Mouse (Mus musculus) stomach, embryonic 16.5 days (tissue): ENCODE data around the gene Baiap2. TPM values are rescaled to one million over a fixed set of nuclear protein-coding genes. Genes with fewer than 3 reads are reported as not detected.

ENCODE experiments used
- ATAC-seq: fragments of 200-750 bp; cut with Nextera tagmentation; 2 replicates; pipeline ENCODE4 v1.8.0; 2017; ENCODE audit warnings: moderate number of reproducible peaks, moderate TSS enrichment; ENCODE audit not compliant: insufficient read depth, low FRiP score
- H3K27ac ChIP-seq: fragments of 300-500 bp; sonication (generic); 2 replicates; pipeline ENCODE4 v1.5.1; 2014; ENCODE audit warnings: low read length
- H3K27me3 ChIP-seq: fragments of 300-500 bp; sonication (generic); 2 replicates; pipeline ENCODE4 v1.6.1; 2014; ENCODE audit warnings: low read length, control low read depth, mixed read lengths; ENCODE audit not compliant: control insufficient read depth, insufficient read depth
- H3K36me3 ChIP-seq: fragments of 300-500 bp; sonication (generic); 2 replicates; pipeline ENCODE4 v1.6.1; 2014; ENCODE audit warnings: low read length; ENCODE audit not compliant: control insufficient read depth, insufficient read depth
- H3K4me1 ChIP-seq: fragments of 300-500 bp; sonication (generic); 2 replicates; pipeline ENCODE4 v1.6.1; 2014; ENCODE audit warnings: low read length, control low read depth, mixed read lengths; ENCODE audit not compliant: control insufficient read depth, insufficient read depth
- H3K4me2 ChIP-seq: fragments of 300-500 bp; sonication (generic); 2 replicates; pipeline ENCODE4 v1.6.1; 2014; ENCODE audit warnings: low read depth, low read length, mixed read lengths
- H3K4me3 ChIP-seq: fragments of 300-500 bp; sonication (generic); replicated peaks from 2 replicates; pipeline ENCODE4 v1.5.1; 2014; ENCODE audit warnings: mild to moderate bottlenecking, low read length
- H3K9ac ChIP-seq: fragments of 300-500 bp; sonication (generic); 2 replicates; pipeline ENCODE4 v1.6.1; 2014; ENCODE audit warnings: low read length
- H3K9me3 ChIP-seq: fragments of 300-500 bp; sonication (generic); replicated peaks from 2 replicates; pipeline ENCODE4 v1.6.1; 2016; ENCODE audit warnings: low read length, control low read depth; ENCODE audit not compliant: control insufficient read depth
- WGBS: fragments of 180-500 bp; shearing (Covaris S2); extraction: QIAGEN DNeasy Blood & Tissue Kit; methylation state at CpG from one replicate; pipeline ENCODE4 v1.1.7; 2014; 5-methylcytosine and 5-hydroxymethylcytosine counted together
- polyA plus RNA-seq: library from polyadenylated mRNA; unstranded; fragments of >200 nt; fragmentation: Nextera tagmentation; extraction: Ambion mirVana; gene quantifications from 2 replicates; pipeline ENCODE4 v1.2.1, GENCODE M21; 2015

The Baiap2 gene
- polyA plus RNA-seq, 1 experiment from 2014 or later, result 41.4 TPM

GRCm38 (mm10) chr11:120002634-120003220 is 60.2 kb downstream of the Baiap2 start:
- Histone ChIP-seq H3K36me3 (0 out of 2 replicates have a peak, but pooled peaks cover 3% of the 10 kb centered on the region), H3K9ac (no peak overlapping the region), H3K9me3 (no peaks in the 10 kb centered on the region), H3K4me1 (no peaks in the 10 kb centered on the region), H3K4me3 (no peak overlapping the region), H3K27ac (no peak overlapping the region), H3K4me2 (no peak overlapping the region), H3K27me3 (no peaks in the 10 kb centered on the region)
- no peak for ATAC-seq
- 92% methylated on average over 7 of the region's 7 CpGs for WGBS

GRCm38 (mm10) chr11:120005434-120006317 is 63.1 kb downstream of the Baiap2 start:
- WGBS, result 82% methylated on average over 18 of the region's 18 CpGs
- H3K9me3 ChIP-seq, result no peaks in the 10 kb centered on the region
- no peak overlapping the region for H3K27ac ChIP-seq
- no peak for ATAC-seq
- no peak overlapping the region for H3K4me3 ChIP-seq
- no peak overlapping the region for H3K4me2 ChIP-seq
- H3K36me3 ChIP-seq, result no peaks in the 10 kb centered on the region
- no peak overlapping the region; the same call in 1 of the 2 replicates for H3K9ac ChIP-seq
- H3K27me3 ChIP-seq, result no peaks in the 10 kb centered on the region
- no peaks in the 10 kb centered on the region for H3K4me1 ChIP-seq

GRCm38 (mm10) chr11:120007496-120008080 is 65.0 kb downstream of the Baiap2 start:
- no peak overlapping the region for H3K4me2 ChIP-seq
- no peak overlapping the region for H3K4me3 ChIP-seq
- no peaks in the 10 kb centered on the region for H3K4me1 ChIP-seq
- H3K36me3 ChIP-seq, result no peaks in the 10 kb centered on the region
- no peak for ATAC-seq
- 61% methylated on average over 4 of the region's 4 CpGs for WGBS
- no peaks in the 10 kb centered on the region for H3K27me3 ChIP-seq
- no peak overlapping the region for H3K9ac ChIP-seq
- no peaks in the 10 kb centered on the region for H3K9me3 ChIP-seq
- H3K27ac ChIP-seq, result no peak overlapping the region

- WGBS, result 81% methylated on average over 1 of the region's 1 CpGs
- no peak overlapping the region for H3K4me3 ChIP-seq
- H3K36me3 ChIP-seq, result no peaks in the 10 kb centered on the region
Observed at GRCm38 (mm10) chr11:120008501-120008900, 65.9 kb downstream of the Baiap2 start.

GRCm38 (mm10) chr11:120008956-120009355 is 66.4 kb downstream of the Baiap2 start:
- no peak overlapping the region for H3K4me2 ChIP-seq
- H3K36me3 ChIP-seq, result no peaks in the 10 kb centered on the region
- H3K27me3 ChIP-seq, result no peaks in the 10 kb centered on the region
- WGBS, result 87% methylated on average over 8 of the region's 8 CpGs
- peaks cover 6% of the 10 kb centered on the region; the same call in 1 of the 2 replicates for H3K4me1 ChIP-seq
- H3K4me3 ChIP-seq, result no peak overlapping the region
- no peak overlapping the region for H3K9ac ChIP-seq
- no peak for ATAC-seq
- no peaks in the 10 kb centered on the region for H3K9me3 ChIP-seq
- H3K27ac ChIP-seq, result no peak overlapping the region

More at GRCm38 (mm10) chr11:120008501-120008900, 65.9 kb downstream of the Baiap2 start:
- Histone ChIP-seq H3K9ac (no peak overlapping the region), H3K27me3 (no peaks in the 10 kb centered on the region), H3K4me1 (peaks cover 3% of the 10 kb centered on the region; the same call in 1 of the 2 replicates), H3K4me2 (no peak overlapping the region), H3K9me3 (no peaks in the 10 kb centered on the region), H3K27ac (no peak overlapping the region)
- no peak for ATAC-seq

GRCm38 (mm10) chr11:120009937-120010336 is 67.4 kb downstream of the Baiap2 start:
- Histone ChIP-seq H3K4me1 (peaks cover 6% of the 10 kb centered on the region; the same call in 1 of the 2 replicates), H3K9ac (no peak overlapping the region), H3K4me3 (no peak overlapping the region), H3K27me3 (no peaks in the 10 kb centered on the region), H3K4me2 (no peak overlapping the region), H3K27ac (no peak overlapping the region), H3K9me3 (no peaks in the 10 kb centered on the region), H3K36me3 (no peaks in the 10 kb centered on the region)
- no peak for ATAC-seq
- 90% methylated on average over 20 of the region's 20 CpGs for WGBS

DNA sequence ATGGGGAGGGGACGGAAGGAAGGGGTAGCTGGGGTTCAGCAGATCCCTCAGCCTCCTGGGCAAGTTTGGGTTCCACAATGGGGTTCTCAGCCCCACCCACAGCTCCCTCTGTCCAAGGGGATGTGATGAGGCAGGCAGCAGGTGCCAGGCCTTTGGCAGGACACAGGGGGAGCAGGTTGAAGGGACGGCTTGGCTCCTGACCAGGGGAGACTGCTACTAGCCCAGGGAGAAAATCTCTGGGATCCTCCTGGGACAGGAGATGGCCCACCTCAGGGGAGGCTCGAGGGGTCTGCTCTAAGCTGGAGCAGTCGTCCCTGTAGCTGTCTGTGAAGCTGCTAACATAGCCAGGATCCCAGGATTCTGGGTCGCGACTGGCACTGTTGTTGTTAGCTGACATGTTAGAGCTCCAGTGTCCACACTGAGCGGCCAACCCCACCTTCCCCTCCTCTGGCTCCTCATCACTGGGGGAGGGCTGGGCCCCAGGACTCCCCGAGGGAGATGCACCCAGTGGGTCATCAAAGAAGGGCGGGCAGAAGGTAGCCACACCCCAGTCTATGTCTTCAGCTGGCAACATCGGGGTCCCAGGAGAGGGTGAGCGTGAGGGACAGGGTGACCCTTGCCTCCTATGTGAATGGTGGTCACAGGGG is 68.7 kb downstream of the Baiap2 start:
- WGBS, result 69% methylated on average over 11 of the region's 11 CpGs
- Histone ChIP-seq H3K9ac (no peak overlapping the region), H3K27ac (no peak overlapping the region), H3K9me3 (no peaks in the 10 kb centered on the region), H3K4me2 (no peak overlapping the region), H3K27me3 (no peaks in the 10 kb centered on the region), H3K4me3 (no peak overlapping the region), H3K4me1 (peaks cover 6% of the 10 kb centered on the region; the same call in 1 of the 2 replicates), H3K36me3 (no peaks in the 10 kb centered on the region)
- ATAC-seq, result no peak

DNA sequence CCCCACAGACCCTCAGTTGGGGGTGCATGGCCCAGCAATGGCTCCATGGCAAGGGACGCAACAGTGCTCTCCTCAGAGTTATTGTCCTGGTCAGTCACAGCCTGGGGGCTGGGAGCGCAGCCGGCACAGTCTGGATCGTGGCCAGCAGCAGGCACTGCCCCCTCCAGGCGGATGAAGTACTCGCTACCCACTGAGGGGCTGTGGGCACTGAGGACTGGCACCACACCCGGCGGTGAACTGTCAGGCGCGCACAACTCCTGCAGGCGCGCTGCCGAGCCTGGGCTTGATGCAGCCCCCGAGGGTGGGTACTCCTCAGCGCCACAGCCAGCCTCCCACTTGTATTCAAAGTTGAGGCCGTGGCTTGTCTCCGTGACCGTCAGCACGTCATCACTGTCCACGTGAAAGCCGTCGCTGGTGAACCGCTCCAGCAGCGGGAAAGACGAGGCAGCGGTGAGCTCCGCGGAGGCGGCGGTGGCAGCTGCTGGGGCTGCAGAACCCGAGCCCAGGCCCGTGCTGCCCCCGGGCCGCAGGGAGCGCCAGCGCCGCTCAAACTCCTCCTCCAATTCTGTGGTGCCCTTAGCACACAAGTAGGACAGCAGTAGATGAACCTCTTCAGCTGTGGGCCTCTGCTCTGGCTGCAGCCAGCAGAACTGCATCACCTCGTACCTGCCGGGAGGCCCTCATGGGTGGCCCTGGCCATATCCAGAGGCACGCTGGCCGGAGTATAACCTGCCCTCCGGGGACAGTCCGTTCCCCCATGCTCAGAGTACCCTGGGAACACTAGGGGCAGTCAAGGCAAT is 69.4 kb downstream of the Baiap2 start:
- Histone ChIP-seq H3K4me3 (no peak overlapping the region), H3K36me3 (no peaks in the 10 kb centered on the region), H3K27ac (no peak overlapping the region), H3K4me1 (peaks cover 6% of the 10 kb centered on the region; the same call in 1 of the 2 replicates), H3K27me3 (no peaks in the 10 kb centered on the region), H3K9ac (0 out of 2 replicates have a peak overlapping the region, but pooled peaks have one; percentile 5), H3K9me3 (no peaks in the 10 kb centered on the region), H3K4me2 (no peak overlapping the region)
- 45% methylated on average over 43 of the region's 43 CpGs for WGBS
- ATAC-seq, result no peak
